Mouse (Mus musculus) kidney, embryonic 16.5 days (tissue): ENCODE measurements around the gene Atp13a2. TPM values are rescaled to one million over a fixed set of nuclear protein-coding genes. Genes with fewer than 3 reads are reported as not detected.
A peak's percentile ranks its signal among the peaks of the same experiment; 100 is the strongest.

ENCODE experiments used
- ATAC-seq: fragments of 200-750 bp; cut with Nextera tagmentation; 2 replicates; pipeline ENCODE4 v1.8.0; 2017; ENCODE audit warnings: moderate TSS enrichment; ENCODE audit not compliant: low FRiP score, low TSS enrichment
- H3K27ac ChIP-seq: fragments of 300-500 bp; sonication (generic); 2 replicates; pipeline ENCODE4 v1.5.1; 2014; ENCODE audit warnings: low read length
- H3K27me3 ChIP-seq: fragments of 300-500 bp; sonication (generic); 2 replicates; pipeline ENCODE4 v1.6.1; 2014; ENCODE audit warnings: low read length, control low read depth, mixed read lengths; ENCODE audit not compliant: insufficient read depth
- H3K36me3 ChIP-seq: fragments of 300-500 bp; sonication (generic); 2 replicates; pipeline ENCODE4 v1.6.1; 2014; ENCODE audit warnings: low read length, control low read depth, mixed read lengths; ENCODE audit not compliant: insufficient read depth
- H3K4me1 ChIP-seq: fragments of 300-500 bp; sonication (generic); 2 replicates; pipeline ENCODE4 v1.6.1; 2014; ENCODE audit warnings: low read length, control low read depth, mixed read lengths; ENCODE audit not compliant: insufficient read depth
- H3K4me2 ChIP-seq: fragments of 300-500 bp; sonication (generic); replicated peaks from 2 replicates; pipeline ENCODE4 v1.6.1; 2014; ENCODE audit warnings: low read depth, low read length
- H3K4me3 ChIP-seq: fragments of 300-500 bp; sonication (generic); 2 replicates; pipeline ENCODE4 v1.5.1; 2014; ENCODE audit warnings: mild to moderate bottlenecking, low read length
- H3K9ac ChIP-seq: fragments of 300-500 bp; sonication (generic); replicated peaks from 2 replicates; pipeline ENCODE4 v1.6.1; 2014; ENCODE audit warnings: low read length
- H3K9me3 ChIP-seq: fragments of 300-500 bp; sonication (generic); 2 replicates; pipeline ENCODE4 v1.6.1; 2016; ENCODE audit warnings: low read length, control low read depth
- WGBS: fragments of 180-500 bp; shearing (Covaris S2); extraction: QIAGEN DNeasy Blood & Tissue Kit; methylation state at CpG from one replicate; pipeline ENCODE4 v1.1.7; 2014; 5-methylcytosine and 5-hydroxymethylcytosine counted together
- polyA plus RNA-seq: library from polyadenylated mRNA; unstranded; fragments of >200 nt; fragmentation: Nextera tagmentation; extraction: Ambion mirVana; gene quantifications from 2 replicates; pipeline ENCODE4 v1.2.1, GENCODE M21; 2015

The Atp13a2 gene
- polyA plus RNA-seq, 1 experiment from 2014 or later, result 48.9 TPM

DNA sequence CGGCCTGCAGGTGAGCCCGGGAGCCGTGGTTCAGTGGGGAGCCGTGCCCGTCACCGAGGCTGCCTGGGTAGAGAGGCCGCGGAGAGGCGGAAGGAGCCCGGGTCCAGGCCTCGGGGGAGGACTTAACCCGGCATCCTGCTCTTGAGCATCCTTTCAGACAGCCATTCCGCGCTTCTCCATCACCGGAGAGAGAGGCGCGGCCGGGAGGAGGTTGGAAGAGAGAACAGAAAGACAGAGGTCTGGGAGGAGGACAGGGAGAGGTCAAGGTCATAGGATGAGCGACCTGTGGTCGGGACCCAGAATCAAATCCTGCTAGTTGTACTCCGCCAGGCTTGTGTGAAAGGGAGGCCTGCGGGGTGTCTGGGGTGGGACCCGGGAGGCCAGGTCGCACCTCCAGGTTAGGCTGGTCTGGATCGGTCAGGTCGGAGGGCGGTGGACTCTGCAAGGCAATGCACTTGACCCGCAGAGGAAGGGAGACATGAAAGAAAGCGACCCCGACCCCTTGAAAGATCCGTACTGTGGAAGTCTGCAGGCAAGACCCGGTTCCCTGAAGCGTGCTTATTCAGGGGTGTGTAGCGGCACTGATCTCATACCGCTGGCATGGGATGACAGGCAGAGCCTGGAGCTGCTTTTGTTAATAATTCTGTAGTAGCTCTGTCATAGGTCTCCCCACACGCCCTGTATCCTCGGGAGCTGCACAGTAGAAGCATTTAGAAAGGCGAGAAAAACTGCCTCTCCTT lies 25.0 kb upstream of the Atp13a2 start:
- peak; percentile 0; the same call in 1 of the 2 replicates for ATAC-seq
- peak overlapping the region; percentile 62 for H3K27ac ChIP-seq

GRCm38 (mm10) chr4:140962207-140962909 lies 24.3 kb upstream of the Atp13a2 start:
- no peaks in the 10 kb centered on the region for H3K9me3 ChIP-seq
- WGBS, result 71% methylated on average over 8 of the region's 8 CpGs
- H3K4me3 ChIP-seq, result peak overlapping the region; percentile 77
- peak overlapping the region; percentile 86 for H3K9ac ChIP-seq
- H3K27ac ChIP-seq, result peak overlapping the region; percentile 82
- no peak for ATAC-seq
- H3K4me2 ChIP-seq, result peak overlapping the region; percentile 88
- H3K4me1 ChIP-seq, result peaks cover 27% of the 10 kb centered on the region
- no peaks in the 10 kb centered on the region for H3K27me3 ChIP-seq
- H3K36me3 ChIP-seq, result peaks cover 8% of the 10 kb centered on the region; the same call in 1 of the 2 replicates

More for the DNA sequence above, 25.0 kb upstream of the Atp13a2 start:
- H3K4me1 ChIP-seq, result peaks cover 32% of the 10 kb centered on the region
- H3K36me3 ChIP-seq, result peaks cover 8% of the 10 kb centered on the region; the same call in 1 of the 2 replicates
- H3K27me3 ChIP-seq, result no peaks in the 10 kb centered on the region
- no peaks in the 10 kb centered on the region for H3K9me3 ChIP-seq
- H3K4me3 ChIP-seq, result peak overlapping the region; percentile 77
- 2% methylated on average over 38 of the region's 38 CpGs for WGBS
- H3K4me2 ChIP-seq, result peak overlapping the region; percentile 88
- H3K9ac ChIP-seq, result peak overlapping the region; percentile 86

- Histone ChIP-seq H3K4me2 (peak overlapping the region; percentile 88), H3K4me1 (peaks cover 24% of the 10 kb centered on the region), H3K9me3 (no peaks in the 10 kb centered on the region), H3K27me3 (no peaks in the 10 kb centered on the region), H3K9ac (peak overlapping the region; percentile 9; the same call in 1 of the 2 replicates), H3K36me3 (peaks cover 8% of the 10 kb centered on the region; the same call in 1 of the 2 replicates), H3K4me3 (no peak overlapping the region), H3K27ac (peak overlapping the region; percentile 82)
- no peak for ATAC-seq
- 25% methylated on average over 5 of the region's 5 CpGs for WGBS
Observed at GRCm38 (mm10) chr4:140962950-140963349, 23.7 kb upstream of the Atp13a2 start.

DNA sequence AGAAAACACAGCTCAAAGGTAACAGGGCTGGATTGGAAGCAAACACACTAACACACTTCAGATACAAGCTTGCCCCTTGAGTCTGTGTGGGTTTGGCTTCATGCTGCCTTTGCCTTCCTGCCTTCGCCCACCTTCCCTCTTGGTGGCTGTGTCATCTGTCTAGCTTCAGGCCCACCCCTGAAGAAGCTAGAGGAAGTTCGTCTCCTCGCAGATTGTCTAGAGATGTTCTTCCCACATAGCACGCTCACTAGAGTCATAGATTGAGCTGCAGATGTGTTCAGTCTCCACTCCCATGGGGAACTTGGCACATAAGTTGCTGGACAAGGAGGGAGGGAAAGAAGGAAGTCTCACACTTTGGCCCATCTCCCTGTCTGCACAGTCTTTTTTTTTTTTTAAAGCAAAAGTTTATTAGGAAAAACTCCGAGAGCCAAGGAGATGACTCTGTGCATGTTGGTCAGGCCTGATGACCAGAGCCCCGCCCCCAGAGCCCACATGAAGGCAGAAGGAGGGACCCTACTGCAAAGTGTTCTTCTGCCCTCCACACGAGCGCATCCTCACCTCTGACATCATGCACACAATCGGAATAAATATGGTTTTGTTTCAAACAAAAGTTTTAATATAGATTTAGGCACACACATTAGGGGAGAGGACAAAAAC lies 22.6 kb upstream of the Atp13a2 start:
- no peak overlapping the region for H3K4me2 ChIP-seq
- H3K4me3 ChIP-seq, result no peak overlapping the region
- H3K9ac ChIP-seq, result no peak overlapping the region
- ATAC-seq, result no peak
- no peak overlapping the region for H3K27ac ChIP-seq
- no peaks in the 10 kb centered on the region for H3K27me3 ChIP-seq
- WGBS, result 67% methylated on average over 9 of the region's 9 CpGs
- no peaks in the 10 kb centered on the region for H3K9me3 ChIP-seq
- H3K4me1 ChIP-seq, result peaks cover 24% of the 10 kb centered on the region
- peaks cover 8% of the 10 kb centered on the region; the same call in 1 of the 2 replicates for H3K36me3 ChIP-seq

GRCm38 (mm10) chr4:140964620-140965019 lies 22.1 kb upstream of the Atp13a2 start:
- H3K27ac ChIP-seq, result no peak overlapping the region
- no peaks in the 10 kb centered on the region for H3K9me3 ChIP-seq
- 16% methylated on average over 7 of the region's 7 CpGs for WGBS
- no peak overlapping the region for H3K9ac ChIP-seq
- ATAC-seq, result no peak
- no peak overlapping the region for H3K4me3 ChIP-seq
- H3K27me3 ChIP-seq, result no peaks in the 10 kb centered on the region
- peaks cover 24% of the 10 kb centered on the region for H3K4me1 ChIP-seq
- H3K4me2 ChIP-seq, result no peak overlapping the region
- peaks cover 8% of the 10 kb centered on the region; the same call in 1 of the 2 replicates for H3K36me3 ChIP-seq

GRCm38 (mm10) chr4:140967386-140968159 lies 19.1 kb upstream of the Atp13a2 start:
- 72% methylated on average over 11 of the region's 11 CpGs for WGBS
- Histone ChIP-seq H3K27ac (no peak overlapping the region), H3K4me1 (peaks cover 8% of the 10 kb centered on the region), H3K9me3 (no peaks in the 10 kb centered on the region), H3K4me2 (no peak overlapping the region), H3K9ac (no peak overlapping the region), H3K36me3 (peaks cover 29% of the 10 kb centered on the region), H3K4me3 (no peak overlapping the region), H3K27me3 (no peaks in the 10 kb centered on the region)
- ATAC-seq, result no peak

DNA sequence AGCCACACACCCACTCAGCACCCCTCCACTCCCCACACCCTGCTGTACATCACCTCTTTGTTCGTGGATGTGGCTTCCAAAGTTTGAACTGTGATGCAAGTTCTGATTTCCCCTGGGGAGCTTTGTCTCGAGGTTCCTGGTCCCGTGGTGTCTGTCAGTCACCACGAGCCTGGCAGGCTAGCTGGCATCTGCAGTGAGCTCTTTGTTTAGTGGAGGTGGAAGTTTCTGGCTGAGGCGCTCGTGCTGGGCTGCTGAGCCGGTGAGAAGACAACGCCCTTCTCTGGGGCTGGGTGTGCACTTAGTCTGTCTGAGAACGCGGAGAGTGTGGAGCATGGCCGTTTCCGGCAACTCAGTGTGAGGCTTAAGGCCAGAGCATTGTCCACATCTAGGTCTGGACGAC lies 15.0 kb upstream of the Atp13a2 start:
- H3K27me3 ChIP-seq, result no peaks in the 10 kb centered on the region
- H3K4me1 ChIP-seq, result peaks cover 7% of the 10 kb centered on the region; the same call in 1 of the 2 replicates
- no peak overlapping the region for H3K27ac ChIP-seq
- H3K36me3 ChIP-seq, result peaks cover 50% of the 10 kb centered on the region
- H3K9ac ChIP-seq, result no peak overlapping the region
- no peaks in the 10 kb centered on the region for H3K9me3 ChIP-seq
- no peak overlapping the region for H3K4me2 ChIP-seq
- 85% methylated on average over 13 of the region's 13 CpGs for WGBS
- no peak overlapping the region for H3K4me3 ChIP-seq
- ATAC-seq, result no peak

- Histone ChIP-seq H3K4me3 (no peak overlapping the region), H3K9ac (no peak overlapping the region), H3K4me1 (peaks cover 7% of the 10 kb centered on the region; the same call in 1 of the 2 replicates), H3K4me2 (no peak overlapping the region), H3K27me3 (no peaks in the 10 kb centered on the region), H3K27ac (no peak overlapping the region), H3K9me3 (no peaks in the 10 kb centered on the region), H3K36me3 (peaks cover 66% of the 10 kb centered on the region)
- WGBS, result 98% methylated on average over 6 of the region's 6 CpGs
- no peak for ATAC-seq
Observed at GRCm38 (mm10) chr4:140974408-140974807, 12.3 kb upstream of the Atp13a2 start.

- no peak overlapping the region for H3K27ac ChIP-seq
- H3K4me2 ChIP-seq, result no peak overlapping the region
- no peak overlapping the region for H3K4me3 ChIP-seq
- H3K9me3 ChIP-seq, result no peaks in the 10 kb centered on the region
- ATAC-seq, result no peak
- peaks cover 7% of the 10 kb centered on the region; the same call in 1 of the 2 replicates for H3K4me1 ChIP-seq
- H3K27me3 ChIP-seq, result no peaks in the 10 kb centered on the region
- WGBS, result 94% methylated on average over 7 of the region's 7 CpGs
- no peak overlapping the region for H3K9ac ChIP-seq
- H3K36me3 ChIP-seq, result peaks cover 64% of the 10 kb centered on the region
Observed at GRCm38 (mm10) chr4:140975356-140975755, 11.3 kb upstream of the Atp13a2 start.
